Mouse (Mus musculus) kidney, postnatal 36 days (tissue): ENCODE measurements around the gene Vmn2r104.

Experiments used
- DNase-seq, 2 experiments: peaks; one replicate each; pipeline ENCODE4 v3.0.0; 2021 to 2022; ENCODE audit warnings: mixed read lengths in 2 of 2

The Vmn2r104 gene

GRCm38 (mm10) chr17:20048236-20048635, at the start of gene Vmn2r104:
Vmn2r104 (minus strand) TSS chr17:20048336.
- DNase-seq, result no peak

GRCm38 (mm10) chr17:20074090-20074489, 26.0 kb upstream of the Vmn2r104 start:
- DNase-seq, result no peak

GRCm38 (mm10) chr17:20071656-20072396, 23.7 kb upstream of the Vmn2r104 start:
- DNase-seq, result no peak
